Mouse (Mus musculus) bone marrow macrophage, adult 2 months (primary cell): ENCODE results near the gene Tspan18.

ENCODE experiments used
- CTCF ChIP-seq: IDR thresholded peaks from 2 replicates; pipeline ENCODE4 v1.5.1; 2012; ENCODE audit warnings: low read depth, mild to moderate bottlenecking, low read length, moderate library complexity
- POLR2A ChIP-seq: IDR thresholded peaks from 2 replicates; pipeline ENCODE4 v1.6.1; 2012; ENCODE audit warnings: mild to moderate bottlenecking, low read depth, low read length, borderline replicate concordance

DNA sequence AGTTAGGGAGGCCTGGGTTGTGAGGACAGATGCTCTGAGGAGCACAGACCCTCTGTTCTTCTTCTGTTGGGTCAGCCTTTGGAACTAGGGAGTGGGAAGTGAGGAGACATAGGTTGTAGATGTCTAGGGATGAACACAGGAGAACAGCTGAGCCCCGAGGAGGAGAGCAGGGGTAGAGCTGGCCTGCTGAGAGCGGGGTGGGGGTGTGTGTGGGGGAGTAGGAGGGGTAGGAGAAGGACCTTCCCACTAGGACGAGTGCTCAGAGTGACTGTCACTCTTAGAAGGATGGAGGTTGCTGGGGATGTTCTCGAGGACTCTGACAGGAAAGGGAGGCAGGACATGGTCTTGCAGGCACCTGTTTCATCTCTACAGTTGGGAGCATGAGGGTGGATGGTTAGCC, 140.5 kb downstream of the Tspan18 start:
- TF ChIP-seq CTCF: no peak
- TF ChIP-seq POLR2A: no peak
